Mouse (Mus musculus) kidney, postnatal 0 days (tissue): ENCODE measurements around the gene Dhrs2. TPM values are rescaled to one million over a fixed set of nuclear protein-coding genes. Genes with fewer than 3 reads are reported as not detected.

Source experiments
- ATAC-seq: fragments of 200-750 bp; cut with Nextera tagmentation; replicated peaks from 2 replicates; pipeline ENCODE4 v1.8.0; 2017; ENCODE audit warnings: low read depth, moderate number of reproducible peaks, moderate TSS enrichment, moderate library complexity; ENCODE audit not compliant: low FRiP score
- DNase-seq: peaks from one replicate; pipeline ENCODE4 v3.0.0-alpha.2; 2016; ENCODE audit warnings: low spot score
- H3K27ac ChIP-seq: fragments of 300-500 bp; sonication (generic); 2 replicates; pipeline ENCODE4 v1.5.1; 2014; ENCODE audit warnings: mild to moderate bottlenecking
- H3K27me3 ChIP-seq: fragments of 300-500 bp; sonication (generic); 2 replicates; pipeline ENCODE4 v1.6.1; 2014; ENCODE audit warnings: low read length, mixed read lengths; ENCODE audit not compliant: insufficient read depth
- H3K36me3 ChIP-seq: fragments of 300-500 bp; sonication (generic); 2 replicates; pipeline ENCODE4 v1.6.1; 2014; ENCODE audit warnings: low read length, mixed read lengths; ENCODE audit not compliant: insufficient read depth
- H3K4me1 ChIP-seq: fragments of 300-500 bp; sonication (generic); replicated peaks from 2 replicates; pipeline ENCODE4 v1.6.1; 2014; ENCODE audit warnings: antibody characterized with exemption, low read length, mixed read lengths; ENCODE audit not compliant: insufficient read depth
- H3K4me2 ChIP-seq: fragments of 300-500 bp; sonication (generic); 2 replicates; pipeline ENCODE4 v1.6.1; 2014; ENCODE audit warnings: mild to moderate bottlenecking, low read length, moderate library complexity, mixed read lengths
- H3K4me3 ChIP-seq: fragments of 300-500 bp; sonication (generic); replicated peaks from 2 replicates; pipeline ENCODE4 v1.5.1; 2014; ENCODE audit warnings: low read depth, low read length
- H3K9ac ChIP-seq: fragments of 300-500 bp; sonication (generic); 2 replicates; pipeline ENCODE4 v1.6.1; 2014; ENCODE audit warnings: low read depth, low read length
- H3K9me3 ChIP-seq: fragments of 300-500 bp; sonication (generic); replicated peaks from 2 replicates; pipeline ENCODE4 v1.6.1; 2016; ENCODE audit warnings: low read length, inconsistent platforms, mixed read lengths
- CTCF ChIP-seq: IDR thresholded peaks from 2 replicates; pipeline ENCODE4 v1.5.1; 2016; ENCODE audit warnings: antibody characterized with exemption, low read depth, mild to moderate bottlenecking, moderate library complexity
- WGBS: fragments of 180-500 bp; shearing (Covaris S2); extraction: QIAGEN DNeasy Blood & Tissue Kit; methylation state at CpG from one replicate; pipeline ENCODE4 v1.1.7; 2014; 5-methylcytosine and 5-hydroxymethylcytosine counted together
- polyA plus RNA-seq: library from polyadenylated mRNA; unstranded; fragments of >200 nt; fragmentation: Nextera tagmentation; extraction: Ambion mirVana; gene quantifications from 2 replicates; pipeline ENCODE4 v1.2.1, GENCODE M21; 2015

Gene Dhrs2
- polyA plus RNA-seq, 1 experiment from 2014 or later, result 0.09 TPM

DNA sequence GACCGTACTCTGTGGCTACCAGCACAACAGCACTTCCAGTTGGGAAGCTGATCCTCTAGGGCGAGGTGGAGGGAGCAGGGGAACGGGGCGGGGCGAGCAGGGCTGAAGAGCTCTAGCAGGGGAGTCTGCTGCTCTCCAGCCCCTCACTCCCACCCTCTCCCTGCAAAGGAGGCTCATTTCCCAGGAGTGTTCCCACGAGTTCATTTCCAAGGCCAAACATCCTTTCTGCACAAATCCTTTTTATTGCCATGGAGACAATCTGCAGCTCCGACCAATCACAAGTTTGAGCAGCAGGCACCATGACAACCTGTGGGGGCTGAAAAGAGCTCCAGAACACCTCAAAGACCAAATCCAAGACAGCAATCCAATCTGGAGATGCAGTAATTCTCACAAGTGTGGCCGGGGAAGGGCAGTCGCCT is 32.4 kb upstream of the Dhrs2 start:
- Histone ChIP-seq H3K9ac (no peak overlapping the region), H3K27me3 (no peaks in the 10 kb centered on the region), H3K27ac (no peak overlapping the region), H3K9me3 (no peaks in the 10 kb centered on the region), H3K4me2 (no peak overlapping the region), H3K36me3 (no peaks in the 10 kb centered on the region), H3K4me3 (no peak overlapping the region), H3K4me1 (no peaks in the 10 kb centered on the region)
- 29% methylated on average over 9 of the region's 9 CpGs for WGBS
- no peak for ATAC-seq
- DNase-seq, result peak; percentile 54
- no peak for TF ChIP-seq CTCF

DNA sequence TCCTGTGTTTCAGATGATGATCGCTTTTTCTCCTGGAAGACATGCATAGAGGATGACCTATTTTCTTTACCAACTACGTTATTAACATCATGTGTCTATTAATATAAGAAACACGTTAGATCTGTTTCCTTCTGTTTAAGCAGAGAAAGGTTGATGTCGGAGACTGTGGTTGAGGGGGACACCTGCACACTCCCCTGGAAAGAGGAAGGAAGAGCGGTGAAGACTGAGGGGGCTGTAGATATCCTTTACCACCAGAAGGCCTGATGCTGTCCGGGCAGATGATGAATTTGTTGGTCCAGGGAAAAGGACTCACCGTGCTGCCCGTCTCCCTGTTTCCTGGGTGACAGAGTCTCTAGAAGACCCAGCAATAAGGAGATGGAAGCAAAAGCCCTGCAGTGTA is 28.5 kb upstream of the Dhrs2 start:
- no peak for DNase-seq
- Histone ChIP-seq H3K4me3 (no peak overlapping the region), H3K27ac (no peak overlapping the region), H3K9ac (no peak overlapping the region), H3K9me3 (no peaks in the 10 kb centered on the region), H3K4me1 (0 out of 2 replicates have a peak, but pooled peaks cover 3% of the 10 kb centered on the region), H3K36me3 (no peaks in the 10 kb centered on the region), H3K4me2 (no peak overlapping the region), H3K27me3 (no peaks in the 10 kb centered on the region)
- WGBS, result 81% methylated on average over 8 of the region's 8 CpGs
- no peak for TF ChIP-seq CTCF
- no peak for ATAC-seq

DNA sequence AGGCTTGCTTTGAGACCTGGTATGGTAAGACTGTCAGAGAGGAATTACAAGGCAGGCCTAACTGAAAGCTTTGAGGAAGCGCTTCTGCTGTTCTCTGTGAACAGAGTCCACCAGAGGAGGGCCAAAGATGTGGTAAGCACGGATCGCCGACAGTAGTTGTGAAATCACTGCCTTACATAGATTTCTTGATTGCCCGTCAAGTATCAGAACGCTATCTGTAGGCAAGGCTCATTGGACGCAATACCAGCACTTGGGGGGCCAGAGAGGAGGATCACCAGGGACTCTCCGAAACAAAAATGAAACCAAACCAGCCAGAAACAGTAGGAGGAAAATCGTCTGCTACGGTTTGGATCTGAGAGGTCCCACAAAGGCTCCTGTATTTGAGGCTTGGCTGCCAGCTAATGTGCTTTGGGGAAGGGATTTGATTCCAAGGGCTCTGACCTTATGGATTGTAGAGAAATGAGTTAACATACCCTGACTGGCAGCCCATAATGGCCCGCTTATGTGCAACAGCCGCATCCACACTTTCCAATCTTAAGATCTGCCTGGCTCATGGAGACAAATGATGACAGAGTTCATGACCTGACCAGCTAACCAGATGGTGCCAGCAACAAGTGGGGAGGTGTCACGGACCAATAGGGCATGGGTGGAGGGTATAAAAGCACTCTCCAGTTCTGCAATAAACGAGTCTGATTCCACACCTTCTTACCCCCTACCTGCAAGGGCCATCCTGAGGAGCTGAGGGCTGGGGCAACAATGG is 27.8 kb upstream of the Dhrs2 start:
- Histone ChIP-seq H3K36me3 (no peaks in the 10 kb centered on the region), H3K4me1 (0 out of 2 replicates have a peak, but pooled peaks cover 3% of the 10 kb centered on the region), H3K4me2 (peak overlapping the region; percentile 35), H3K9ac (no peak overlapping the region), H3K4me3 (0 out of 2 replicates have a peak overlapping the region, but pooled peaks have one; percentile 1), H3K27me3 (no peaks in the 10 kb centered on the region), H3K27ac (no peak overlapping the region), H3K9me3 (no peaks in the 10 kb centered on the region)
- ATAC-seq (no peak), DNase-seq (no peak)
- 43% methylated on average over 14 of the region's 14 CpGs for WGBS
- TF ChIP-seq CTCF, result no peak

DNA sequence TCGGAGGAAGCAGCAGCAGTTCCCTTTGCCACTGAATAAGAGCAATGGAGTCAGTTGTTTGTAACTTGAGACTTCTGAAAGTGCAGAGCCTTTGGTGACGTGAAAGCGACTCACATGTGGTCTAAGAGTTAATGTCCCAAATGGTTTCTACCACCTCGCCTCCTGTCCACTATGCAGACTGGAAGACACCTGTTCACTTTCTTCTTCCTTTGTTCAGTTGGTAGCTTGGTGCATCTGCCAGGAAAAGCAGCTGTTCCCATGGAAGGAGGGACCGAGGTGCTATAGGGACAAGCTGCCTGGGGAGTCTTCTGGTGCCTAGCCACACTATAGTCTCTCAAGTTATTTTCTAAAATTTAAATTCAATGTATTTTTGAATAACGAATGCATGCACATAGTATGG is 27.0 kb upstream of the Dhrs2 start:
- TF ChIP-seq CTCF, result no peak
- 0 out of 2 replicates have a peak, but pooled peaks cover 3% of the 10 kb centered on the region for H3K4me1 ChIP-seq
- H3K9me3 ChIP-seq, result no peaks in the 10 kb centered on the region
- 35% methylated on average over 6 of the region's 6 CpGs for WGBS
- H3K36me3 ChIP-seq, result no peaks in the 10 kb centered on the region
- H3K9ac ChIP-seq, result no peak overlapping the region
- no peak for ATAC-seq
- H3K4me2 ChIP-seq, result peak overlapping the region; percentile 35; the same call in 1 of the 2 replicates
- no peaks in the 10 kb centered on the region for H3K27me3 ChIP-seq
- DNase-seq, result no peak
- H3K4me3 ChIP-seq, result no peak overlapping the region
- H3K27ac ChIP-seq, result no peak overlapping the region

DNA sequence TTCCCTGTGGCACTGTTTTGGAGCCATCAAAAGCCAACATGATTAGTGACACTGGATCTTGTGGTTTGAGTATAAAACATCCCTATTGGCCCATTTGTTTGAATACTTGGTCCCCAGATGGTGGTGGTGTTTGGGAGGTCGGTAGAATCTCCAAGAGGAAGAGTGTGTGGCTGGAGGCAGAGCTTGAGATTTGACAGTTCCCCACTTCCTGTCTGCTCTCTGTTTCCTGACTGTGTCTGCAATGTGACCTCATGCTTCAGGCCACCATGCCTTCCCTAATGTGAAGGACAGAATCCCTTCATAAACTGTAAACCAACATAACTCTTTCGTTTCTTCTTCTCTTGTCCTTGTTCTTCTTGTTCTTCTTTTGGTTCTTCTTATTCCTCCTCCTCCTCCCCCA is 24.7 kb upstream of the Dhrs2 start:
- Histone ChIP-seq H3K4me3 (no peak overlapping the region), H3K4me2 (no peak overlapping the region), H3K4me1 (0 out of 2 replicates have a peak, but pooled peaks cover 3% of the 10 kb centered on the region), H3K27me3 (no peaks in the 10 kb centered on the region), H3K9ac (no peak overlapping the region), H3K9me3 (no peaks in the 10 kb centered on the region), H3K27ac (no peak overlapping the region), H3K36me3 (no peaks in the 10 kb centered on the region)
- WGBS, result 49% methylated on average over 2 of the region's 2 CpGs
- TF ChIP-seq CTCF, result no peak
- no peak for ATAC-seq
- no peak for DNase-seq

DNA sequence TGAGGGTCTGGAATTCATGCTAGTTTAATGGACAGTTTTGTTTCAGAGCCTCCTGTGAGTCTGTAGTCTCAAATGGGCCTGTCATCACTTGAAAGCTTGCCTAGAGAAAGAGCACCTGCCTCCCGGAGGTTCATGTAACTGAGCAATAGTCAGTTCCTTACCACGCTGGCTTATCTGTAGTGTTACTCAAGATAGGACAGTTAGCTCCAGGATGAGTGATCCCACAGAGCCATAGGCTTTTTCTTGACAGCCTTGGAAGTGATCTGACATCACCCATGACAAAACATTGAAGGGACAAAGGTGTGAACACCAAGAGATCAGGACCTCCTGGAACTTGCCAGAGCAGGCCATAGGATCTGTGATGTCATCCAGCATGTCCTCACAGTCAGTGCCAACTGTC is 23.6 kb upstream of the Dhrs2 start:
- Histone ChIP-seq H3K9me3 (no peaks in the 10 kb centered on the region), H3K9ac (no peak overlapping the region), H3K36me3 (no peaks in the 10 kb centered on the region), H3K4me3 (no peak overlapping the region), H3K4me1 (0 out of 2 replicates have a peak, but pooled peaks cover 3% of the 10 kb centered on the region), H3K27me3 (no peaks in the 10 kb centered on the region), H3K27ac (no peak overlapping the region), H3K4me2 (no peak overlapping the region)
- DNase-seq (no peak), ATAC-seq (no peak)
- 80% methylated on average over 2 of the region's 2 CpGs for WGBS
- TF ChIP-seq CTCF, result no peak

DNA sequence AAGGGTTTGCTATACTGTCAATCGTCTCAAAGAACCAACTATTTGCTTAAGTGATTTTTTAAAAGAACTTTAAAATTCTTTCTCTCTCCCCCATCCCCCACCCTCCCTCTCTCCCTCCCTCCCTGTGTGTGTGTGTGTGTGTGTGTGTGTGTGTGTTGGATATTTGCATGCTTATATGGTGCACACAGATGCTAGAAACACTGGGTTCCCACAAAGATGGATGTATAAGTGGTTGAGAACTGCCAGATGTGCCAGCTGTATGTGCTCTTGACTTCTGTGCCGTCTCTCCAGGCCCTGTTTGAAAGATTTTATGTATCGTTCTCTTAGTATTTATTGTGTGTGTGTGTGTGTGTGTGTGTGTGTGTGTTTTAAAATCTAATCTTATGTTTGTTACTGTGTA is 17.3 kb upstream of the Dhrs2 start:
- H3K9me3 ChIP-seq, result no peaks in the 10 kb centered on the region
- DNase-seq (no peak), ATAC-seq (no peak)
- no peaks in the 10 kb centered on the region for H3K27me3 ChIP-seq
- no peaks in the 10 kb centered on the region for H3K4me1 ChIP-seq
- H3K4me2 ChIP-seq, result no peak overlapping the region
- H3K9ac ChIP-seq, result no peak overlapping the region
- 80% methylated on average over 3 of the region's 3 CpGs for WGBS
- no peak overlapping the region for H3K4me3 ChIP-seq
- no peak for TF ChIP-seq CTCF
- no peaks in the 10 kb centered on the region for H3K36me3 ChIP-seq
- H3K27ac ChIP-seq, result no peak overlapping the region
